Mouse (Mus musculus): ENCODE measurements around the gene Acp2. TPM values are rescaled to one million over a fixed set of nuclear protein-coding genes. Genes with fewer than 3 reads are reported as not detected.

Gene Acp2
- polyA plus RNA-seq (2012; fragmentation: generic; extraction: Trizol): 16.9 TPM

DNA sequence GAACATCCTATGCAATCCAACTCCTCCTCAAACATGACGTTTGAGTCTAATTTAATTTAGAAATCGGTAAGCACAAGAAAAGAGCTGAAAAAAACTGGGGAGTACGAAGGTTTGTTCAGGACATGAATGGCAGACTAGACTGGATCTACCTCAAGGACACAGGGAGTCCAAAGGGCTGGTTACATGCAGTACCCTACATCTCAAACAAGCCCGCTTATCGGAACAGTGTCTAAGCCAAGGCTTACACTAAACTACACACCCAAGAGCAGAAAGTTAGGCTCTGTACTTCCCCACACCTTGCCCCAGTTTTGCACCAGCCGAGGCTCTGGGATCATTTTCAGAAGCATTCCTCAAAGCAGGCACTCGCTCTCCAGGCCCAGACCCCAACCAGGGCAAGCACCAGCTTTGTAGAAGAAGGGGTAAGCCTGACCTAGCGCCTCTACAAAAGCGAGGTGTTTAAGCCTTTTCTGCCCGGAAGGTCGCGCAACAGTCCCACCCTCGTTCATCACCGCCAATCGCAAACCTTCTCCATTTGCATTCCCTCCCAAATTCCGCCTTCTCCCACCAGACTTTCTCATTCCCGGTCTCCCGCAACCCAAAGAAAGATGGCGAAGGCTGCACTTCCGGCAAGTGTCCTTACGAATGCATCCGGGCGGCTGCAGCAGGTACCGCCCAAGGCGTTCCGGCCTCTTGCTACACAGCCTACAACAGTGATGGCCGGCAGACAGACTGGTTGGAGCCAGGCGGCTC is at the start of gene Acp2, which contains the start of gene Nr1h3:
TSS of gene Acp2 (plus strand) at position 664 of the 750 bp plus-strand sequence.
TSS of gene Nr1h3 (minus strand) at position 613 of the 750 bp plus-strand sequence.
- H3K4me2 ChIP-seq (ENCODE audit: low read depth): peak within 1 kb of the TSS; percentile 83
- H3K27me3 ChIP-seq (ENCODE audit: control insufficient read depth, insufficient read depth, insufficient read length): no peaks in the 10 kb centered on the region
- no peaks in the 10 kb centered on the region for H3K79me2 ChIP-seq (ENCODE audit: control insufficient read depth, insufficient read depth)
- H3K4me3 ChIP-seq: peak within 1 kb of the TSS; percentile 77
- TF ChIP-seq E2F4 (IDR thresholded peaks at IDR 0.05; ENCODE audit: insufficient read depth) (no peak), MYOD1 (IDR thresholded peaks at IDR 0.05; ENCODE audit: control insufficient read depth in 1 of 3, insufficient read length in 2 of 3, low read depth in 2 of 3) (no peak), REST (IDR thresholded peaks at IDR 0.05; ENCODE audit: insufficient read depth, insufficient read length) (no peak), MAX (IDR thresholded peaks at IDR 0.05; ENCODE audit: low read depth) (no peak), TCF3 (IDR thresholded peaks at IDR 0.05; ENCODE audit: insufficient read length, low read depth) (no peak), USF1 (IDR thresholded peaks at IDR 0.05; ENCODE audit: low read depth) (no peak), POLR2A (IDR thresholded peaks at IDR 0.05; ENCODE audit: insufficient read length, low read depth) (peak; percentile 70), POLR2AphosphoS2 (IDR thresholded peaks at IDR 0.05; ENCODE audit: insufficient read length, low read depth) (peak; percentile 61), SRF (IDR thresholded peaks at IDR 0.05; ENCODE audit: control insufficient read depth, insufficient read length, low read depth) (peak; percentile 57), TCF12 (IDR thresholded peaks at IDR 0.05; ENCODE audit: insufficient read depth, poor library complexity, severe bottlenecking) (no peak), MYOG (IDR thresholded peaks at IDR 0.05; ENCODE audit: control insufficient read depth in 1 of 3, insufficient read depth in 1 of 3, insufficient read length in 2 of 3, low read depth in 2 of 3) (no peak), CEBPB (IDR thresholded peaks at IDR 0.05; ENCODE audit: insufficient read depth, poor library complexity, severe bottlenecking) (no peak)
- peaks cover 6% of the 10 kb centered on the region for H3K36me3 ChIP-seq (ENCODE audit: control insufficient read depth, insufficient read depth)
- peak within 1 kb of the TSS; percentile 33 for H3ac ChIP-seq (ENCODE audit: control insufficient read depth, insufficient read length)

DNA sequence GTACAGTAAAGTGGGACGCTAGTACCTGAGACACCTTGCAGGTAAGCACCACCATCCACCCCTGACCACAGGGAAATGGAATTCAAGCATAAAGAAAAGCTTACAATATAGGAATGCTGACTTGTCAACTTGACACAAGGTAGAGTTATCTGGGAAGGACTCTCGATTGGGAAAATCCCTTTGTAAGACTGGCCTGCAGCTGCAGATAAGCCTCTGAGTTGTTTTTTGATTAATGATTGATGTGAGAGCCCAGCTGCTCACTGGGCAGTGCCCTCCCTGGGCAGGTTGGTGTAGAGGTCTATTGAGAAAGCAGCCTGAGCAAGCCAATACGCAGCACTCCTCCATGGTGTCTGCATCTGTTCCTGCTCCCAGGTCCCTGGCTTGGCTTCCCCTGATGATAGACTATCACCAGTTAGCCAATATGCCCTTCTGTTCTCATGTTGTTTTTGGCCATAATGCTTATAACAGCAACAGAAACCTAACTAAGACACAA is 49.8 kb upstream of the Acp2 start:
- Histone ChIP-seq H3K36me3 (ENCODE audit: control insufficient read depth, insufficient read depth) (peaks cover 18% of the 10 kb centered on the region), H3K79me2 (ENCODE audit: control insufficient read depth, insufficient read depth) (no peaks in the 10 kb centered on the region), H3ac (ENCODE audit: control insufficient read depth, insufficient read length) (no peak overlapping the region), H3K4me3 (no peak overlapping the region), H3K27me3 (ENCODE audit: control insufficient read depth, insufficient read depth, insufficient read length) (no peaks in the 10 kb centered on the region), H3K4me2 (ENCODE audit: low read depth) (no peak overlapping the region)
- TF ChIP-seq TCF3 (IDR thresholded peaks at IDR 0.05; ENCODE audit: insufficient read length, low read depth): no peak
- TF ChIP-seq CEBPB (IDR thresholded peaks at IDR 0.05; ENCODE audit: insufficient read depth, poor library complexity, severe bottlenecking): no peak
- no peak for TF ChIP-seq POLR2A (IDR thresholded peaks at IDR 0.05; ENCODE audit: insufficient read length, low read depth)
- no peak for TF ChIP-seq TCF12 (IDR thresholded peaks at IDR 0.05; ENCODE audit: insufficient read depth, poor library complexity, severe bottlenecking)
- TF ChIP-seq POLR2AphosphoS2 (IDR thresholded peaks at IDR 0.05; ENCODE audit: insufficient read length, low read depth): no peak

DNA sequence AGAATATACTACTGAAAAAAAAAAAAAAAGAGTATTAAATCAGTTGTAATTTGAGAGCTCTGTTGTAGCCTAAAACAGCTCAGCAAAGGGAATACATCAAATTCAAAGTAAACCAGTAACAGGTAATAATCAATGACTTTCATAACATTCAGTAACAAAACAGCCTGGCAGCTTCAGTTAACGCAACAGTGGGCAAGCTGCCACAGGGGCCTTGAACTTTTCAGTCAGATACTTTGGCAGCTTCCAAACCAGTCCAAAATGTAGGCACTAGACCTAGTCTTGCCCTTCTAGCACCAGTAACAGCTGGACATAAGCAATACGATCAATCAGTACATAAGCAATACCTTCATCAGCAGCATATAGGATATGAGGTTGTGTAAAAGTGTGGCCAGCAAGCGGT is 48.6 kb upstream of the Acp2 start:
- Histone ChIP-seq H3K4me2 (ENCODE audit: low read depth) (no peak overlapping the region), H3ac (ENCODE audit: control insufficient read depth, insufficient read length) (no peak overlapping the region), H3K27me3 (ENCODE audit: control insufficient read depth, insufficient read depth, insufficient read length) (no peaks in the 10 kb centered on the region), H3K79me2 (ENCODE audit: control insufficient read depth, insufficient read depth) (no peaks in the 10 kb centered on the region), H3K36me3 (ENCODE audit: control insufficient read depth, insufficient read depth) (peaks cover 18% of the 10 kb centered on the region), H3K4me3 (no peak overlapping the region)
- TF ChIP-seq E2F4 (IDR thresholded peaks at IDR 0.05; ENCODE audit: insufficient read depth): no peak

DNA sequence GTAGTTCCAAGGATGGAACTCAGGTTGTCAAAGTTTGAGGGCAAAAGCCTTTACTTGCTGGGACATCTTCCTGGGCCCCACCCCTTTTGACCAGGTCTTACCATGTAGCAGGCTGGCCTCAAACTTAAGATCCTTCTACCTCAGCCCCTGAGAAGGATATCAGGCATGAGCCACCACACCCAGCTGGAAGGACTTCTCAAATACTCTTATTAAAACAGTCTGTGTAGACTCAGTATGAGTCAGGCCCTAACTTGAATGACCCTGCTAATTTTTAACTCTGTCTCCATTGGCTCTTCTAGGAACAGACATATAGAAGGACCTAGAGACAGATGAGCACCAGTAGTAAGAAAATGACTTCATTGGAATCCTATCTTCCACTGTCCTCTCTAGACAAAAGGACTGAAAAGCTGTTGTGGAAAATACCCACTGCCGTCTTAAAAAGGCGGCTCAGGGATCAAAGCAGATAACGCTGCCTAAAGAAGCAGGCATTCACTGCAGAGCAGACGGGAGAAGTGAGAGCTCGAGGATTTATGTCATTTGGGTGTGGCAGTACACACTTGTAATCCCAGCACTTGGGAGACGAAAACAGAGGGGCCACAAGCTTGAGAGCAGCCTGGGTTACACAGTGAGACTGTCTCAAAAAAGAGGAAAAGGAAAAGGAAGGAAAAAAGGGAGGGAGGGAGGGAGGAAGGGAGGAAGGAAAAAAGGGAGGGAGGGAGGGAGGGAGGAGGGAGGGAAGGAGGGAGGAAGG is 45.5 kb upstream of the Acp2 start:
- TF ChIP-seq MYOD1 (IDR thresholded peaks at IDR 0.05; ENCODE audit: control insufficient read depth in 1 of 3, insufficient read length in 2 of 3, low read depth in 2 of 3) (no peak), REST (IDR thresholded peaks at IDR 0.05; ENCODE audit: insufficient read depth, insufficient read length) (no peak), POLR2AphosphoS2 (IDR thresholded peaks at IDR 0.05; ENCODE audit: insufficient read length, low read depth) (no peak)
- H3K4me2 ChIP-seq (ENCODE audit: low read depth): peak overlapping the region; percentile 41
- H3K4me3 ChIP-seq: no peak overlapping the region
- H3K27me3 ChIP-seq (ENCODE audit: control insufficient read depth, insufficient read depth, insufficient read length): no peaks in the 10 kb centered on the region
- H3K36me3 ChIP-seq (ENCODE audit: control insufficient read depth, insufficient read depth): peaks cover 25% of the 10 kb centered on the region
- no peaks in the 10 kb centered on the region for H3K79me2 ChIP-seq (ENCODE audit: control insufficient read depth, insufficient read depth)
- no peak overlapping the region for H3ac ChIP-seq (ENCODE audit: control insufficient read depth, insufficient read length)

DNA sequence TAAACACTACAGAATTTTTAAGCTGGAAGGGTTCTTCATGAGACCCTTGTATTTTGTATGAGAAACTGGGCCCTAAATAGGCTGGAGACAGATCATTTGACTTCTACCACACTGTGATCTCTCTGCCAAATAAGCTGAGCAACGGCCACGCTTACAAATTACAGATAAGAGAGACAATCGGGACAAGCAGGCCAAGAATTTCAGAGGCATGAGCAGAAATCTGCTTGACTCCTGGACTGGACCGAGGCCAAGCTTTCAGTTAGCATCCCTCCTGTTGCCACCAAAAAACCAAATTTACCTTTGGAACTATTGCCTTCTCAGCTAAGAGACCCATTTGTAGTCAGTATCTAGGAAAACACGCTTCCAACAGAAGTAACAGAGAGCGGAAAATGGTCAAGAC is 42.1 kb upstream of the Acp2 start:
- Histone ChIP-seq H3K4me2 (ENCODE audit: low read depth) (no peak overlapping the region), H3ac (ENCODE audit: control insufficient read depth, insufficient read length) (no peak overlapping the region), H3K4me3 (no peak overlapping the region), H3K36me3 (ENCODE audit: control insufficient read depth, insufficient read depth) (peaks cover 28% of the 10 kb centered on the region), H3K27me3 (ENCODE audit: control insufficient read depth, insufficient read depth, insufficient read length) (no peaks in the 10 kb centered on the region), H3K79me2 (ENCODE audit: control insufficient read depth, insufficient read depth) (no peaks in the 10 kb centered on the region)
- TF ChIP-seq REST (IDR thresholded peaks at IDR 0.05; ENCODE audit: insufficient read depth, insufficient read length): no peak
- no peak for TF ChIP-seq USF1 (IDR thresholded peaks at IDR 0.05; ENCODE audit: low read depth)
- TF ChIP-seq MYOD1 (IDR thresholded peaks at IDR 0.05; ENCODE audit: control insufficient read depth in 1 of 3, insufficient read length in 2 of 3, low read depth in 2 of 3): no peak
- TF ChIP-seq MYOG (IDR thresholded peaks at IDR 0.05; ENCODE audit: control insufficient read depth in 1 of 3, insufficient read depth in 1 of 3, insufficient read length in 2 of 3, low read depth in 2 of 3): no peak
- TF ChIP-seq POLR2A (IDR thresholded peaks at IDR 0.05; ENCODE audit: insufficient read length, low read depth): no peak
- no peak for TF ChIP-seq SRF (IDR thresholded peaks at IDR 0.05; ENCODE audit: control insufficient read depth, insufficient read length, low read depth)
- TF ChIP-seq CEBPB (IDR thresholded peaks at IDR 0.05; ENCODE audit: insufficient read depth, poor library complexity, severe bottlenecking): no peak
- TF ChIP-seq TCF3 (IDR thresholded peaks at IDR 0.05; ENCODE audit: insufficient read length, low read depth): no peak
- TF ChIP-seq MAX (IDR thresholded peaks at IDR 0.05; ENCODE audit: low read depth): no peak
- TF ChIP-seq POLR2AphosphoS2 (IDR thresholded peaks at IDR 0.05; ENCODE audit: insufficient read length, low read depth): no peak
- TF ChIP-seq E2F4 (IDR thresholded peaks at IDR 0.05; ENCODE audit: insufficient read depth): no peak
- no peak for TF ChIP-seq TCF12 (IDR thresholded peaks at IDR 0.05; ENCODE audit: insufficient read depth, poor library complexity, severe bottlenecking)
